Mouse (Mus musculus): ENCODE measurements around the gene Gm4340. TPM values are rescaled to one million over a fixed set of nuclear protein-coding genes. Genes with fewer than 3 reads are reported as not detected.

Gm4340 gene
- polyA plus RNA-seq, 1 experiment from 2014 or later: not detected

Other genes with a start within 250 kb of the Gm4340 start
- gene Gm21293, start 51.1 kb upstream of the Gm4340 start, polyA plus RNA-seq (2015; fragmentation: Nextera tagmentation; extraction: Ambion mirVana): not detected in 2 replicates
- not detected in 2 replicates for gene Gm6763, start 42.5 kb upstream of the Gm4340 start, polyA plus RNA-seq (2015; fragmentation: Nextera tagmentation; extraction: Ambion mirVana)
- gene Gm8764, start 34.0 kb upstream of the Gm4340 start, polyA plus RNA-seq (2015; fragmentation: Nextera tagmentation; extraction: Ambion mirVana): not detected in 2 replicates
- not detected in 2 replicates for gene Gm21304, start 25.5 kb upstream of the Gm4340 start, polyA plus RNA-seq (2015; fragmentation: Nextera tagmentation; extraction: Ambion mirVana)
- not detected in 2 replicates for gene Gm21312, start 17.0 kb upstream of the Gm4340 start, polyA plus RNA-seq (2015; fragmentation: Nextera tagmentation; extraction: Ambion mirVana)
- not detected in 2 replicates for gene Gm20765, start 8.5 kb upstream of the Gm4340 start, polyA plus RNA-seq (2015; fragmentation: Nextera tagmentation; extraction: Ambion mirVana)